Mouse (Mus musculus): ENCODE data around the gene Mybl2. TPM values are rescaled to one million over a fixed set of nuclear protein-coding genes. Genes with fewer than 3 reads are reported as not detected.

The Mybl2 gene
- 0.10 and 0.25 TPM in 2 replicates for polyA plus RNA-seq (2021; fragmentation: Nextera tagmentation)
- long read RNA-seq, experiment 1: 0 reads
- long read RNA-seq, experiment 2, partial matches to known transcripts: 0 of 1 reads
- long read RNA-seq, experiment 2, other reads (novel, unspliced or antisense): 1 of 1 reads

DNA sequence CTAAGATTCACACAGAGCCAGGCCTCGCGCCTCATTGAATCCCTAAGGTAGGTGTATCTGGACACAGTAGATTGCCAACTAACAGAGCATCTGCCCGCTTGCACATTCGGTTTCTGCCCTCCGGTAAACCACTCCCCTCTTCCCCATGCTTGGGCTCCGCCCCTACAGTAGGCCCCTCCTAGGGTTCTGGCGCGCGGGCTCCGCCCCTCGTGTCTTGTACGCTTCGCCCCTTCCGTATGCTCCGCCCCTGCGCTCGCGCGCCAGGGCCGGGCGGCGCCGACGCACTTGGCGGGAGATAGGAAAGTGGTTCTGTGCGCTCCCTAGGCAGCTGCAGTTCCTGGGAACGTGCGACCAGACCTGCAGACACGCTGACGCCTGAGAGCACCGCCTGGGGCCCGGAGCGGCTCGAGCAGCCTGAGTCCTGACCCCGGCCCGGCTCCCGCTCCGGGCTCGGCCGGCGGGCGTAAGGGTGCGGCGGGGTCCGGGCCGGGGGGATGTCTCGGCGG is at the start of gene Mybl2:
Mybl2 (plus strand) TSS at position 353 of the 506 bp plus-strand sequence.

GRCm38 (mm10) chr2:163016916-163017743 is 37.4 kb upstream of the Mybl2 start, which contains the start of gene Ift52:
TSS of gene Ift52 (plus strand) at chr2:163017354.

GRCm38 (mm10) chr2:163087728-163088127 is 33.2 kb downstream of the Mybl2 start, which contains the start of gene Gtsf1l:
TSS of gene Gtsf1l (minus strand) at chr2:163087855.

Small RNA genes lying within 50 kb of the gene (microRNA-seq; reads per million reads assigned to microRNA genes)
- gene Gm22174: not detected
- gene Mir7003: not detected

Other genes starting within 250 kb of the Mybl2 start
- 23.0 and 25.9 TPM in 2 replicates for gene Srsf6, start 123.2 kb upstream of the Mybl2 start, polyA plus RNA-seq (2021; fragmentation: Nextera tagmentation)
- 0.95 and 1.3 TPM in 2 replicates for gene L3mbtl1, start 111.2 kb upstream of the Mybl2 start, polyA plus RNA-seq (2021; fragmentation: Nextera tagmentation)
- 2.0 and 2.2 TPM in 2 replicates for gene Sgk2, start 67.4 kb upstream of the Mybl2 start, polyA plus RNA-seq (2021; fragmentation: Nextera tagmentation)
- 21.1 and 23.8 TPM in 2 replicates for gene Ift52, start 37.3 kb upstream of the Mybl2 start, polyA plus RNA-seq (2021; fragmentation: Nextera tagmentation)
- 0.30 and 2.1 TPM in 2 replicates for gene Gtsf1l, start 33.2 kb downstream of the Mybl2 start, polyA plus RNA-seq (2021; fragmentation: Nextera tagmentation)
- 38.2 and 53.6 TPM in 2 replicates for gene Tox2, start 148.4 kb downstream of the Mybl2 start, polyA plus RNA-seq (2021; fragmentation: Nextera tagmentation)

Measured in layer of hippocampus, adult 6 months (tissue).